Comparison of ENCODE assay signal across 20 mouse cellular contexts in genomic region chr6:137065506-137065905, GRCm38 (mm10).
"Had no signal": no experiment of that assay in that cellular context is flagged by ENCODE, and none has a peak within 500 bp of the region (broad histone marks: within the 10 kb centered on the region; RNA-seq: fewer than 3 reads in every experiment).

No protein-coding gene starts in this region.

- H3K27me3 ChIP-seq: kidney, embryonic 15.5 days; limb, embryonic 13.5 days; liver, embryonic 15.5 days; megakaryocyte, embryonic 14.5 days; midbrain, embryonic 13.5 days had no signal

- H3K4me1 ChIP-seq: limb, embryonic 10.5 days; limb, embryonic 13.5 days; liver, embryonic 15.5 days; megakaryocyte, embryonic 14.5 days had no signal

- ATAC-seq: midbrain, embryonic 13.5 days; midbrain, embryonic 16.5 days had no signal

- H3K4me2 ChIP-seq: kidney, embryonic 15.5 days; limb, embryonic 13.5 days; liver, embryonic 11.5 days; liver, embryonic 15.5 days; midbrain, embryonic 13.5 days had no signal

- H3K9ac ChIP-seq: kidney, embryonic 15.5 days; limb, embryonic 13.5 days; liver, embryonic 15.5 days; midbrain, embryonic 13.5 days had no signal

- H3K36me3 ChIP-seq: kidney, embryonic 15.5 days; limb, embryonic 10.5 days; limb, embryonic 13.5 days; liver, embryonic 15.5 days; midbrain, embryonic 10.5 days; midbrain, embryonic 13.5 days had no signal

- H3K9me3 ChIP-seq: kidney, embryonic 15.5 days; limb, embryonic 10.5 days; limb, embryonic 13.5 days; liver, embryonic 15.5 days; midbrain, embryonic 10.5 days; midbrain, embryonic 13.5 days had no signal

- H3K4me3 ChIP-seq: kidney, embryonic 15.5 days; limb, embryonic 10.5 days; limb, embryonic 13.5 days; liver, embryonic 15.5 days; midbrain, embryonic 10.5 days; midbrain, embryonic 13.5 days had no signal

- H3K27ac ChIP-seq: kidney, embryonic 15.5 days; limb, embryonic 10.5 days; limb, embryonic 13.5 days; liver, embryonic 15.5 days; midbrain, embryonic 10.5 days; midbrain, embryonic 13.5 days; stomach, postnatal 0 days had no signal

- DNase-seq: kidney, adult 11 months; kidney, adult 8-10 months; kidney, postnatal 10 days; kidney, postnatal 36 days; lung, adult 2 months; lung, postnatal 36 days; right cerebral cortex, postnatal 4 days; thymus, adult 2 months; thymus, postnatal 14 days; thymus, postnatal 4 days had no signal
